Mouse (Mus musculus): Measurements from ENCODE around the gene Fam160b1.

The Fam160b1 gene

GRCm38 (mm10) chr19:57343860-57344259, 16.6 kb upstream of the Fam160b1 start:
- no peak for DNase-seq (ENCODE audit: low read depth, low spot score)

- DNase-seq (ENCODE audit: low read depth, low spot score), result no peak
These were observed 15.8 kb upstream of the Fam160b1 start for GRCm38 (mm10) chr19:57344678-57345077.

- DNase-seq (ENCODE audit: low read depth, low spot score), result no peak
These were observed 11.4 kb upstream of the Fam160b1 start for GRCm38 (mm10) chr19:57349096-57349495.

- DNase-seq (ENCODE audit: low read depth, low spot score), result no peak
These were observed 8.0 kb upstream of the Fam160b1 start for GRCm38 (mm10) chr19:57352337-57352935.

- DNase-seq (ENCODE audit: low read depth, low spot score), result no peak
These were observed 7.3 kb upstream of the Fam160b1 start for GRCm38 (mm10) chr19:57353228-57353627.

- DNase-seq (ENCODE audit: low read depth, low spot score), result no peak
These were observed 6.4 kb upstream of the Fam160b1 start for GRCm38 (mm10) chr19:57354050-57354449.

- no peak for DNase-seq (ENCODE audit: low read depth, low spot score)
These were observed 5.8 kb upstream of the Fam160b1 start for GRCm38 (mm10) chr19:57354715-57355114.

- DNase-seq (ENCODE audit: low read depth, low spot score), result no peak
These were observed 4.8 kb upstream of the Fam160b1 start for GRCm38 (mm10) chr19:57355451-57356251.

- no peak for DNase-seq (ENCODE audit: low read depth, low spot score)
These were observed 4.2 kb upstream of the Fam160b1 start for GRCm38 (mm10) chr19:57356273-57356672.

GRCm38 (mm10) chr19:57357244-57357643, 3.2 kb upstream of the Fam160b1 start:
- no peak for DNase-seq (ENCODE audit: low read depth, low spot score)

GRCm38 (mm10) chr19:57357811-57358210, 2.7 kb upstream of the Fam160b1 start:
- no peak for DNase-seq (ENCODE audit: low read depth, low spot score)

- peak; percentile 72 for DNase-seq (ENCODE audit: low read depth, low spot score)
These were observed 2.2 kb upstream of the Fam160b1 start for GRCm38 (mm10) chr19:57358322-57358721.

GRCm38 (mm10) chr19:57358836-57359598, 1.5 kb upstream of the Fam160b1 start:
- no peak for DNase-seq (ENCODE audit: low read depth, low spot score)

- DNase-seq (ENCODE audit: low read depth, low spot score), result no peak
These were observed 666 bp upstream of the Fam160b1 start for GRCm38 (mm10) chr19:57359701-57360326.

- peak; percentile 46 for DNase-seq (ENCODE audit: low read depth, low spot score)
These were observed 855 bp downstream of the Fam160b1 start for GRCm38 (mm10) chr19:57361131-57361938.

- DNase-seq (ENCODE audit: low read depth, low spot score), result no peak
These were observed 1.4 kb downstream of the Fam160b1 start for GRCm38 (mm10) chr19:57361939-57362307.

- peak; percentile 76 for DNase-seq (ENCODE audit: low read depth, low spot score)
These were observed 2.1 kb downstream of the Fam160b1 start for GRCm38 (mm10) chr19:57362586-57362985.

- DNase-seq (ENCODE audit: low read depth, low spot score), result no peak
These were observed 2.6 kb downstream of the Fam160b1 start for GRCm38 (mm10) chr19:57363076-57363475.

GRCm38 (mm10) chr19:57363538-57363937, 3.1 kb downstream of the Fam160b1 start:
- no peak for DNase-seq (ENCODE audit: low read depth, low spot score)

- peak; percentile 81 for DNase-seq (ENCODE audit: low read depth, low spot score)
These were observed 4.6 kb downstream of the Fam160b1 start for GRCm38 (mm10) chr19:57364942-57365673.

Measured in skeletal muscle tissue, adult 2 months (tissue).